Mouse (Mus musculus) MEL (cell line): ENCODE data around the gene Satl1. TPM values are rescaled to one million over a fixed set of nuclear protein-coding genes. Genes with fewer than 3 reads are reported as not detected.

Experiments
- DNase-seq: peaks from one replicate; pipeline ENCODE4 v3.0.0; 2011; ENCODE audit warnings: low read depth, low spot score
- H3K27ac ChIP-seq: 2 replicates; pipeline ENCODE4 v1.5.1; 2012; ENCODE audit warnings: low read depth, mild to moderate bottlenecking, control low read depth, low read length, moderate library complexity; ENCODE audit not compliant: control insufficient read depth
- H3K27me3 ChIP-seq, 2 experiments: fragments of 150-350 bp in 1 of 2; sonication (generic) in 1 of 2; 2 replicates each; pipeline ENCODE4 v1.6.1; 2012; ENCODE audit warnings: low read length in 2 of 2, mild to moderate bottlenecking in 2 of 2, improper control_type of control experiment in 1 of 2, moderate library complexity in 1 of 2; ENCODE audit not compliant: insufficient read depth in 2 of 2, control insufficient read depth in 1 of 2
- H3K36me3 ChIP-seq, 2 experiments: 2 replicates each; pipeline ENCODE4 v1.6.1; 2012 to 2014; ENCODE audit warnings: low read length in 2 of 2, improper control_type of control experiment in 1 of 2, inconsistent platforms in 1 of 2, mild to moderate bottlenecking in 1 of 2; ENCODE audit not compliant: insufficient read depth in 2 of 2, control insufficient read depth in 1 of 2
- H3K4me1 ChIP-seq, 2 experiments: fragments of 150-350 bp in 1 of 2; sonication (generic) in 1 of 2; 2 replicates each; pipeline ENCODE4 v1.6.1; 2012; ENCODE audit warnings: low read length in 2 of 2, improper control_type of control experiment in 1 of 2, mild to moderate bottlenecking in 1 of 2; ENCODE audit not compliant: insufficient read depth in 2 of 2, control insufficient read depth in 1 of 2
- H3K4me3 ChIP-seq, 2 experiments: fragments of 150-350 bp in 1 of 2; sonication (generic) in 1 of 2; 2 replicates each; pipeline ENCODE4 v1.5.1; 2012; ENCODE audit warnings: low read depth in 2 of 2, low read length in 2 of 2, mild to moderate bottlenecking in 2 of 2, moderate library complexity in 2 of 2, control low read depth in 1 of 2, improper control_type of control experiment in 1 of 2; ENCODE audit not compliant: control insufficient read depth in 1 of 2, insufficient read depth in 1 of 2
- H3K79me2 ChIP-seq: 2 replicates; pipeline ENCODE4 v1.6.1; 2012; ENCODE audit warnings: mild to moderate bottlenecking, low read length, moderate library complexity; ENCODE audit not compliant: control insufficient read depth, poor library complexity, insufficient read depth
- H3K9ac ChIP-seq: 2 replicates; pipeline ENCODE4 v1.6.1; 2012; ENCODE audit warnings: low read depth, mild to moderate bottlenecking, control low read depth, low read length, moderate library complexity; ENCODE audit not compliant: control insufficient read depth, poor library complexity, severe bottlenecking
- H3K9me3 ChIP-seq: fragments of 150-350 bp; sonication (generic); replicated peaks from 2 replicates; pipeline ENCODE4 v1.6.1; 2012; ENCODE audit warnings: mild to moderate bottlenecking, low read length, improper control_type of control experiment, moderate library complexity; ENCODE audit not compliant: insufficient read depth
- CHD1 ChIP-seq: IDR thresholded peaks from 2 replicates; pipeline ENCODE4 v1.6.1; 2012; ENCODE audit warnings: low read depth, mild to moderate bottlenecking, inconsistent platforms, low read length, improper control_type of control experiment
- CTCF ChIP-seq, 3 experiments: IDR thresholded peaks in 2 of 3; conservative IDR thresholded peaks in 1 of 3; 2 replicates each; pipeline ENCODE4 v1.5.1; 2011 to 2012; ENCODE audit warnings: low read length in 3 of 3, low read depth in 2 of 3, mild to moderate bottlenecking in 2 of 3, improper control_type of control experiment in 1 of 3, inconsistent platforms in 1 of 3, mixed read lengths in 1 of 3, moderate library complexity in 1 of 3; ENCODE audit not compliant: control insufficient read depth in 1 of 3, insufficient read depth in 1 of 3, poor library complexity in 1 of 3, severe bottlenecking in 1 of 3
- ELF1 ChIP-seq: IDR thresholded peaks from 2 replicates; pipeline ENCODE4 v1.6.1; 2014; ENCODE audit warnings: low read depth, mild to moderate bottlenecking, inconsistent platforms, low read length, improper control_type of control experiment, moderate library complexity
- ETS1 ChIP-seq: IDR thresholded peaks from 2 replicates; pipeline ENCODE4 v1.6.1; 2012; ENCODE audit warnings: low read depth, mild to moderate bottlenecking, inconsistent platforms, low read length, improper control_type of control experiment, moderate library complexity
- GABPA ChIP-seq: IDR thresholded peaks from 2 replicates; pipeline ENCODE4 v1.6.1; 2012; ENCODE audit warnings: low read depth, mild to moderate bottlenecking, inconsistent platforms, low read length, improper control_type of control experiment, moderate library complexity
- KAT2A ChIP-seq: conservative IDR thresholded peaks from 2 replicates; pipeline ENCODE4 v1.6.1; 2012; ENCODE audit warnings: low read depth, low read length, improper control_type of control experiment, inconsistent platforms
- MAFK ChIP-seq: IDR thresholded peaks from 2 replicates; pipeline ENCODE4 v1.6.1; 2011; ENCODE audit warnings: low read depth, mild to moderate bottlenecking, low read length, improper control_type of control experiment, borderline replicate concordance
- MYB ChIP-seq: IDR thresholded peaks from 2 replicates; pipeline ENCODE4 v1.6.1; 2011; ENCODE audit warnings: mild to moderate bottlenecking, low read depth, low read length, improper control_type of control experiment
- POLR2A ChIP-seq, 2 experiments: IDR thresholded peaks; 2 replicates each; pipeline ENCODE4 v1.6.1; 2011 to 2012; ENCODE audit warnings: low read length in 2 of 2, mild to moderate bottlenecking in 2 of 2, control low read depth in 1 of 2, improper control_type of control experiment in 1 of 2, low read depth in 1 of 2, moderate library complexity in 1 of 2; ENCODE audit not compliant: control insufficient read depth in 1 of 2, insufficient read depth in 1 of 2, poor library complexity in 1 of 2
- POLR2AphosphoS2 ChIP-seq: IDR thresholded peaks from 2 replicates; pipeline ENCODE4 v1.6.1; 2011; ENCODE audit warnings: low read length, improper control_type of control experiment
- POLR2AphosphoS5 ChIP-seq: IDR thresholded peaks from 2 replicates; pipeline ENCODE4 v1.6.1; 2012; ENCODE audit warnings: low read depth, borderline replicate concordance, mild to moderate bottlenecking, inconsistent platforms, low read length, moderate library complexity, mixed read lengths
- RAD21 ChIP-seq: IDR thresholded peaks from 2 replicates; pipeline ENCODE4 v1.6.1; 2011; ENCODE audit warnings: mild to moderate bottlenecking, low read depth, low read length, improper control_type of control experiment
- SMC3 ChIP-seq: IDR thresholded peaks from 2 replicates; pipeline ENCODE4 v1.6.1; 2011; ENCODE audit warnings: low read depth, low read length, improper control_type of control experiment
- UBTF ChIP-seq: IDR thresholded peaks from 2 replicates; pipeline ENCODE4 v1.6.1; 2012; ENCODE audit warnings: low read depth, mild to moderate bottlenecking, inconsistent platforms, low read length, improper control_type of control experiment, moderate library complexity, borderline replicate concordance; ENCODE audit not compliant: insufficient read depth
- ZC3H11A ChIP-seq: IDR thresholded peaks from 2 replicates; pipeline ENCODE4 v1.6.1; 2012; ENCODE audit warnings: low read depth, mild to moderate bottlenecking, inconsistent platforms, low read length, improper control_type of control experiment
- ZMIZ1 ChIP-seq: IDR thresholded peaks from 2 replicates; pipeline ENCODE4 v1.6.1; 2012; ENCODE audit warnings: low read depth, mild to moderate bottlenecking, inconsistent platforms, low read length, improper control_type of control experiment, moderate library complexity
- polyA plus RNA-seq, 2 experiments: library from polyadenylated mRNA; stranded (reverse) in 1 of 2; unstranded in 1 of 2; fragments of >175 nt in 1 of 2; fragments of >200 nt in 1 of 2; gene quantifications; 2 replicates each; pipeline versions ENCODE4 v1.2.1 to v1.2.4; 2012; ENCODE audit warnings: low replicate concordance in 2 of 2, low read depth in 1 of 2; ENCODE audit not compliant: insufficient read length in 2 of 2, insufficient read depth in 1 of 2, missing spikeins in 1 of 2
- total RNA-seq: library from RNA; depleted of rRNA; stranded (reverse); fragments of 300-350 nt; gene quantifications from 2 replicates; pipeline ENCODE4 v1.2.3, GENCODE M21; 2012; rRNA removed

The Satl1 gene
- total and polyA plus RNA-seq, 3 experiments, result not detected

DNA sequence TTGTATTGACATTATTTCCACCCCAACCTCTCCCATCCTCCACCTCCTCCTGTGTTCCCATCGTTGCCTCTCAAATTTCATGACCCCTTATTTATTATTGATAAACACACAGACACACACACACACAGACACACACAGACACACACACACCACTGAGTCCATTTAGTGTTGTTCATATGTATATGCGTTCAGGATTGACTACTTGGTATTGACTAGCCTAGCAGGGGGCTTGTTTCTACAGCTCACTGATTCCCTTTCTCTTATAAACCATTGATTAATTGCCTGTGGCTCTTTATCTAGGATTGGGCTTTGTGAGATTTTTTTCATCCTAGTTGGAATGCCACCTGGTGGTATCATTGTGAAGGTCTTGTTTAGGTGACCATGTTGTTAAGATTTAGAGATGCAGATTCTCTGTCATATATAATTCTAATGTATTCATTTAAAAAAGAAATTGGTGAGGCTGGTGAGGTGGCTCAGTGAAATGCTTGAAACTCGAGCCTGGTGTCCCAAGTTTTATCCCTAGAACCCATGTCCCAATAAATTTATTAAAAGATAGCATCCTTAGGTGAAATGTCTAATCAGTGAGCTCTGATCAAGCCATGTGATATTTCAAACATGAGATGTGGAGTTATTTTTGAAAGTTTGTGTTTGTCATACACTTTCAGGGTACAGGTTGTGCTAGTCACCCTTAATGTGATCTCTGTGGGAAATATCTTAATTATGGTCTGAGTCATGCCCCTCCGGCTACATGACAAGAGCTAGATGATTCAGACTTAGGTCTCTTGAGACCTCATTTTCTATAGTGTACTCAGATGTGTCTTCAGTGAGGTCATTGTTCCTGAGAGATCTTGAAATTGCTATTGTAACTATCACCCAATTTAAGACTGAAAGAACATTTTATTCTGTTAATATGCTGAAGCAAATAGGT lies 58.8 kb downstream of the Satl1 start:
- no peak overlapping the region for H3K4me3 ChIP-seq
- H3K4me1 ChIP-seq, result no peaks in the 10 kb centered on the region
- H3K27ac ChIP-seq, result no peak overlapping the region
- H3K36me3 ChIP-seq, result no peaks in the 10 kb centered on the region; a peak in 3 of 4 replicates
- no peaks in the 10 kb centered on the region for H3K79me2 ChIP-seq
- no peak overlapping the region for H3K9ac ChIP-seq
- H3K27me3 ChIP-seq, result no peaks in the 10 kb centered on the region
- no peak for TF ChIP-seq POLR2AphosphoS2
- TF ChIP-seq ZMIZ1, result no peak
- TF ChIP-seq ZC3H11A, result peak; percentile 41; the same call in 1 of the 2 replicates
- peak; percentile 80 for TF ChIP-seq SMC3
- peak in 1 of 3 experiments; percentile 52; a peak in 2 of 6 replicates for TF ChIP-seq CTCF (IDR thresholded peaks at IDR 0.05 in 2 of 3, conservative IDR thresholded peaks at IDR 0.05 in 1 of 3; ENCODE audit: control insufficient read depth in 1 of 3, insufficient read depth in 1 of 3, low read depth in 2 of 3, low read length in 3 of 3, poor library complexity in 1 of 3, severe bottlenecking in 1 of 3)
- peak; percentile 35 for TF ChIP-seq RAD21
- no peak for TF ChIP-seq GABPA
- peak; percentile 28 for DNase-seq
- H3K9me3 ChIP-seq, result no peaks in the 10 kb centered on the region

DNA sequence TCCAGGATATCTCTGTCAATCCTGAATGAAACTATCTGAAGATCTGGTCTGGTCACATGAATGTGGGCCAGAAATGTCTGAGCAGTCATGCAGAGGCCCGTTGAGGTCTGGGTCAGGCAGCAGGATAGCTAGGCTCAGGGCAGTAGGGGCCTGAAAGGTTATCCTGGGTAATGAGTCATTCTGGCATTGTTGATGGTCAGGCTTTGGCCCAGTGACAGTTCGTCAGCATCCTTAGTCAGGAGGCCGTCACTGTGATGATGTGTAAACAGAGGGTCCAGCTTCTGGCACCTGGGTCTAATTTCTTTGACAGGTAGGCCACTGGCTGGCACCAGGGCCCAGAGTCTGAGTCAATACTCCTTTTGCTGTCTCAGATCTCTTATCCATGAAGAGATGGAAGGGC lies 67.1 kb downstream of the Satl1 start:
- TF ChIP-seq POLR2AphosphoS5 (no peak), KAT2A (no peak), ETS1 (no peak), MAFK (no peak), ELF1 (no peak), MYB (no peak), CHD1 (no peak), UBTF (no peak), POLR2A (IDR thresholded peaks at IDR 0.05; ENCODE audit: control insufficient read depth in 1 of 2, insufficient read depth in 1 of 2, low read depth in 1 of 2, low read length in 2 of 2, poor library complexity in 1 of 2) (no peak), GABPA (no peak), SMC3 (no peak)
- TF ChIP-seq, all 39 proteins: peak for 0
- H3K9me3 ChIP-seq, result no peaks in the 10 kb centered on the region
- no peaks in the 10 kb centered on the region for H3K79me2 ChIP-seq
- DNase-seq, result no peak
- no peaks in the 10 kb centered on the region for H3K4me1 ChIP-seq
- H3K9ac ChIP-seq, result no peak overlapping the region
- no peak overlapping the region for H3K27ac ChIP-seq
- no peak overlapping the region for H3K4me3 ChIP-seq
- H3K27me3 ChIP-seq, result no peaks in the 10 kb centered on the region
- no peaks in the 10 kb centered on the region; a peak in 2 of 4 replicates for H3K36me3 ChIP-seq

Other genes starting within 250 kb of the Satl1 start
- gene 4933403O08Rik, start 167.7 kb downstream of the Satl1 start, total RNA-seq, result not detected in 2 replicates
- not detected for gene 4933403O08Rik, start 167.7 kb downstream of the Satl1 start, polyA plus RNA-seq
- gene Apool, start 95.4 kb downstream of the Satl1 start, total RNA-seq, result 34.6 and 41.1 TPM in 2 replicates
- gene Apool, start 95.4 kb downstream of the Satl1 start, polyA plus RNA-seq, result 10 to 100 TPM in 1 of 2 experiments, not detected in 1; 32.9 TPM
- not detected in 2 replicates for gene 2010106E10Rik, start 88.5 kb upstream of the Satl1 start, total RNA-seq
- gene 2010106E10Rik, start 88.5 kb upstream of the Satl1 start, polyA plus RNA-seq, result not detected
- gene Zfp711, start 193.7 kb upstream of the Satl1 start, total RNA-seq, result not detected in 2 replicates
- not detected for gene Zfp711, start 193.7 kb upstream of the Satl1 start, polyA plus RNA-seq